Mouse (Mus musculus): ENCODE results near the gene Zfp664.

Gene Zfp664

GRCm38 (mm10) chr5:124862013-124862866 lies at the start of gene Zfp664, which contains the start of gene Ccdc92:
Gene Zfp664, plus strand, starts transcription at chr5:124862691.
Gene Ccdc92, minus strand, starts transcription at chr5:124862424.
- peak; percentile 97 for DNase-seq

GRCm38 (mm10) chr5:124814797-124815196 lies 47.7 kb upstream of the Zfp664 start:
- DNase-seq, result peak; percentile 94

GRCm38 (mm10) chr5:124817050-124817449 lies 45.4 kb upstream of the Zfp664 start:
- no peak for DNase-seq

- peak; percentile 60 for DNase-seq
Observed at GRCm38 (mm10) chr5:124822128-124822894, 40.2 kb upstream of the Zfp664 start.

- no peak for DNase-seq
Observed at GRCm38 (mm10) chr5:124830331-124830730, 32.2 kb upstream of the Zfp664 start.

GRCm38 (mm10) chr5:124835218-124835617 lies 27.3 kb upstream of the Zfp664 start:
- peak; percentile 96 for DNase-seq

- peak; percentile 58 for DNase-seq
Observed at GRCm38 (mm10) chr5:124836075-124836474, 26.4 kb upstream of the Zfp664 start.

GRCm38 (mm10) chr5:124836621-124837020 lies 25.9 kb upstream of the Zfp664 start:
- DNase-seq, result peak; percentile 96

- DNase-seq, result no peak
Observed at GRCm38 (mm10) chr5:124840202-124840601, 22.3 kb upstream of the Zfp664 start.

GRCm38 (mm10) chr5:124840669-124841068 lies 21.8 kb upstream of the Zfp664 start:
- no peak for DNase-seq

GRCm38 (mm10) chr5:124843386-124843785 lies 19.1 kb upstream of the Zfp664 start:
- peak; percentile 63 for DNase-seq

GRCm38 (mm10) chr5:124844929-124845328 lies 17.6 kb upstream of the Zfp664 start:
- DNase-seq, result no peak

- no peak for DNase-seq
Observed at GRCm38 (mm10) chr5:124847014-124847413, 15.5 kb upstream of the Zfp664 start.

GRCm38 (mm10) chr5:124848994-124849393 lies 13.5 kb upstream of the Zfp664 start:
- DNase-seq, result no peak

GRCm38 (mm10) chr5:124851572-124851971 lies 10.9 kb upstream of the Zfp664 start:
- peak; percentile 60 for DNase-seq

GRCm38 (mm10) chr5:124852294-124852693 lies 10.2 kb upstream of the Zfp664 start:
- DNase-seq, result no peak

- peak; percentile 89 for DNase-seq
Observed at GRCm38 (mm10) chr5:124853079-124853478, 9.4 kb upstream of the Zfp664 start.

- DNase-seq, result no peak
Observed at GRCm38 (mm10) chr5:124854202-124854601, 8.3 kb upstream of the Zfp664 start.

GRCm38 (mm10) chr5:124860013-124860412 lies 2.5 kb upstream of the Zfp664 start:
- DNase-seq, result peak; percentile 55

- DNase-seq, result peak; percentile 78
Observed at GRCm38 (mm10) chr5:124861463-124861862, 1.0 kb upstream of the Zfp664 start.

GRCm38 (mm10) chr5:124862871-124863741 lies 615 bp downstream of the Zfp664 start:
- peak; percentile 63 for DNase-seq

- DNase-seq, result peak; percentile 70
Observed at GRCm38 (mm10) chr5:124868981-124869380, 6.5 kb downstream of the Zfp664 start.

- no peak for DNase-seq
Observed at GRCm38 (mm10) chr5:124872033-124872432, 9.5 kb downstream of the Zfp664 start.
